In the genomic region with DNA sequence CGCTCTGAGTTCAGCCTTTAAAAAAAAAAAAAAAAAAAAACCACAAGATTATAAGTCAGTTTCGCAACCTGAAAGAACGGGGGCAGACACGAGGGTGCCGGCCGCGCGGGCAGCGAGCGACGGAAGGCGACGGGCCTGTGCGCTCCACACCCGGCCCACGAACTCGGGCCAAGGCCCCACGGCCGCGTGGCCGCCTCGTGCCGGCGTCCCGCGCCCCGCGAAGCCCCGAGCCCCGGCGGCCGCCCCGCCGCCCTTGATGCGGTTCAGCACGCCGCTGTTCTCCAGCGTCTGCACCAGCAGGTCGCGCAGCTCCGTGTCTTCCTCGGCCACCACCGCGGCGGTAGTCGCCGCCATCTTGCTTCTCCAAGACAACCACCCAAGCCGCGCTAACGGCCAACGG, we compare ENCODE assay signal across 8 mouse cellular contexts. TPM values are rescaled to one million over a fixed set of nuclear protein-coding genes. Genes with fewer than 3 reads are reported as not detected.
A peak's percentile ranks its signal among the peaks of the same experiment; 100 is the strongest.
DNase-seq lines count a peak whose midpoint lies in the region; ATAC-seq lines count a peak whose summit lies in the region.
"Not testable (repeated sequence)": the region's sequence is repeated elsewhere in the genome, so short reads cannot be mapped to it uniquely, and the experiment has no call there.

A gene (minus strand): TSS at position 381 of the 400 bp plus-strand sequence.

- not testable (repeated sequence) for H3K9me3 ChIP-seq in embryonic facial prominence, embryonic 14.5 days (ENCODE audit: control insufficient read depth, low read length); intestine, embryonic 16.5 days (ENCODE audit: control insufficient read depth, low read length)

- peak; percentile 51 for DNase-seq in adrenal gland, postnatal 10 days
- DNase-seq in embryonic facial prominence, embryonic 14.5 days (ENCODE audit: low spot score) = not testable (repeated sequence)
- DNase-seq in heart, adult 18-20 months = peak; percentile 49 to 60
- peak; percentile 67 to 71 for DNase-seq in left cerebral cortex, postnatal 36 days (ENCODE audit: low spot score in 2 of 2)
- DNase-seq in right cerebral cortex, postnatal 10 days (ENCODE audit: low spot score in 2 of 2) = peak; percentile 29 to 48
- DNase-seq in urinary bladder, postnatal 14 days (ENCODE audit: low spot score) = peak; percentile 22

- not testable (repeated sequence) for H3K27ac ChIP-seq in embryonic facial prominence, embryonic 14.5 days (replicated peaks; ENCODE audit: low read depth, low read length); intestine, embryonic 16.5 days (ENCODE audit: low read length)

- ATAC-seq in embryonic facial prominence, embryonic 14.5 days (ENCODE audit: low read depth) = peak; percentile 24; the same call in 1 of the 2 replicates
- peak; percentile 54 for ATAC-seq in intestine, embryonic 16.5 days
- ATAC-seq in megakaryocyte, adult 5-6 weeks (ENCODE audit: poor library complexity, severe bottlenecking) = peak; percentile 11

- not testable (repeated sequence) for H3K4me1 ChIP-seq in embryonic facial prominence, embryonic 14.5 days (ENCODE audit: control insufficient read depth, insufficient read depth, low read length); intestine, embryonic 16.5 days (ENCODE audit: control insufficient read depth, insufficient read depth, low read length)

- WGBS in embryonic facial prominence, embryonic 14.5 days = under 1% methylated on average over 34 of the region's 51 CpGs
- WGBS in intestine, embryonic 16.5 days = 0% methylated on average over 35 of the region's 51 CpGs

- H3K27me3 ChIP-seq in embryonic facial prominence, embryonic 14.5 days (replicated peaks; ENCODE audit: control insufficient read depth, insufficient read depth, low read length); intestine, embryonic 16.5 days (replicated peaks; ENCODE audit: control insufficient read depth, insufficient read depth, low read length): not testable (repeated sequence)

- peak within 1 kb of the TSS; percentile 45 for H3K4me2 ChIP-seq in embryonic facial prominence, embryonic 14.5 days (ENCODE audit: low read depth, low read length)
- peak within 1 kb of the TSS; percentile 43 for H3K4me2 ChIP-seq in intestine, embryonic 16.5 days (ENCODE audit: low read depth, low read length)

- H3K4me3 ChIP-seq in embryonic facial prominence, embryonic 14.5 days (ENCODE audit: low read depth, low read length) = peak within 1 kb of the TSS; percentile 45
- H3K4me3 ChIP-seq in intestine, embryonic 16.5 days (ENCODE audit: low read length) = peak within 1 kb of the TSS; percentile 52

- H3K9ac ChIP-seq in embryonic facial prominence, embryonic 14.5 days (ENCODE audit: low read depth, low read length) = peak within 1 kb of the TSS; percentile 62
- 0 out of 2 replicates have a peak within 1 kb of the TSS, but pooled peaks have one; percentile 58 for H3K9ac ChIP-seq in intestine, embryonic 16.5 days (ENCODE audit: low read depth, low read length)

- not testable (repeated sequence) for H3K36me3 ChIP-seq in embryonic facial prominence, embryonic 14.5 days (ENCODE audit: control insufficient read depth, insufficient read depth, low read length); intestine, embryonic 16.5 days (ENCODE audit: control insufficient read depth, insufficient read depth, low read length)

- intact Hi-C loops in left cerebral cortex, postnatal 36 days (cut with DNase I) = not testable (repeated sequence)

RNA-seq across cellular contexts. Expression of the gene that starts here (rescaled TPM):
- total RNA-seq in adrenal gland, postnatal 10 days (2021) = 10 to 100 TPM; 11.0 to 17.0 TPM
- 45.9 and 48.1 TPM in 2 replicates for polyA plus RNA-seq in embryonic facial prominence, embryonic 14.5 days (2014; fragmentation: Nextera tagmentation; extraction: Ambion mirVana)
- total RNA-seq in heart, adult 18-20 months (2021) = 1 to 10 TPM; 9.3 to 9.7 TPM
- polyA plus RNA-seq in intestine, embryonic 16.5 days (2015; fragmentation: Nextera tagmentation; extraction: Ambion mirVana) = 29.7 and 37.8 TPM in 2 replicates
- total RNA-seq in left cerebral cortex, postnatal 36 days (2021) = 10 to 100 TPM; 26.0 to 26.7 TPM
- 31.4 and 37.1 TPM in 2 replicates for total RNA-seq in megakaryocyte, adult 5-6 weeks (2015)
- 31.0 and 31.2 TPM in 2 replicates for total RNA-seq in megakaryocyte, adult 5-6 weeks (2017)
